In the genomic region with DNA sequence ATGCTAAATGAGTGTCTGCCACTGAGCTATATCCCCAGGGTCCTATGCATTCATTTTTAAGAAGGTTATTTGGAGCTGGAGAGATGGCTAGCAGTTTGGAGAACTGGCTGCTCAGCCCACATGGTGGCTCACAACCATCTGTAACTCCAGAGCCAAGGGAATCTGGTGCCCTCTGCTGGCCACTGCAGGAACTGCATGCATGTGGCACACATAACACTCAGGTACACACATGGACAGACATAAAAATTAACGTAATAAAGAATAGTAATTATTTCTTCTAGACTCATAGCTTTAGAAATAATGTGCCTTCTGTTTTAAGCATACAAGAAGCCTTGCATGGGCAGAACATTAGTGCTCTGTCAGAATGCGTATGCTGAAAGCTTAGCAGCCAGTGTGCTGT, we compare ENCODE assay signal across 9 mouse cellular contexts.
DNase-seq lines count a peak whose midpoint lies in the region; ATAC-seq lines count a peak whose summit lies in the region.
"Had no signal": no experiment of that assay in that cellular context is flagged by ENCODE, and none has a peak within 500 bp of the region (broad histone marks: within the 10 kb centered on the region; RNA-seq: fewer than 3 reads in every experiment).

No protein-coding gene starts in this region.

- peaks cover 10% of the 10 kb centered on the region for H3K9me3 ChIP-seq in kidney, embryonic 16.5 days (ENCODE audit: low read length)
- H3K9me3 ChIP-seq in midbrain, embryonic 16.5 days (replicated peaks; ENCODE audit: control insufficient read depth, low read length, poor library complexity, severe bottlenecking): no peaks in the 10 kb centered on the region
- peaks cover 6% of the 10 kb centered on the region; the same call in 1 of the 2 replicates for H3K9me3 ChIP-seq in heart, embryonic 11.5 days (replicated peaks; ENCODE audit: control insufficient read depth, low read length)

- peak; percentile 5 for DNase-seq in kidney, adult 9 months
- peak; percentile 37 for DNase-seq in CD4-positive helper T cell, adult 2 months (ENCODE audit: low read depth, low spot score)
- DNase-seq in NIH3T3 (ENCODE audit: low read depth): peak; percentile 42
- DNase-seq in MN1 (ENCODE audit: low spot score): no peak

- no peak for ATAC-seq in kidney, embryonic 16.5 days (ENCODE audit: low FRiP score, low TSS enrichment)
- peak; percentile 63; the same call in 1 of the 2 replicates for ATAC-seq in megakaryocyte-erythroid progenitor cell, adult 5-6 weeks (replicated peaks; ENCODE audit: low FRiP score, low TSS enrichment, poor library complexity, severe bottlenecking)
- ATAC-seq in midbrain, embryonic 16.5 days: no peak
- ATAC-seq in heart, embryonic 11.5 days (replicated peaks; ENCODE audit: insufficient number of reproducible peaks, low FRiP score, low TSS enrichment): no peak
- ATAC-seq: hindbrain, embryonic 16.5 days had no signal

- no peak overlapping the region for H3K9ac ChIP-seq in kidney, embryonic 16.5 days (replicated peaks; ENCODE audit: low read length)
- no peak overlapping the region for H3K9ac ChIP-seq in midbrain, embryonic 16.5 days (ENCODE audit: low read depth, low read length)
- H3K9ac ChIP-seq in heart, embryonic 11.5 days (ENCODE audit: low read depth, low read length): no peak overlapping the region

- no peak overlapping the region for H3K4me3 ChIP-seq in kidney, embryonic 16.5 days (ENCODE audit: low read length)
- H3K4me3 ChIP-seq in midbrain, embryonic 16.5 days (ENCODE audit: low read depth, low read length): no peak overlapping the region
- no peak overlapping the region for H3K4me3 ChIP-seq in heart, embryonic 11.5 days (ENCODE audit: low read depth, low read length)

- H3K4me1 ChIP-seq in kidney, embryonic 16.5 days (ENCODE audit: insufficient read depth, low read length): no peaks in the 10 kb centered on the region
- no peaks in the 10 kb centered on the region for H3K4me1 ChIP-seq in midbrain, embryonic 16.5 days (ENCODE audit: control insufficient read depth, insufficient read depth, low read length)
- H3K4me1 ChIP-seq in heart, embryonic 11.5 days (ENCODE audit: control insufficient read depth, insufficient read depth, low read length): no peaks in the 10 kb centered on the region

- H3K27me3 ChIP-seq in kidney, embryonic 16.5 days (ENCODE audit: insufficient read depth, low read length): no peaks in the 10 kb centered on the region
- H3K27me3 ChIP-seq in midbrain, embryonic 16.5 days (ENCODE audit: control insufficient read depth, insufficient read depth, low read depth, low read length): no peaks in the 10 kb centered on the region
- H3K27me3 ChIP-seq in heart, embryonic 11.5 days (ENCODE audit: control insufficient read depth, insufficient read depth, low read length): no peaks in the 10 kb centered on the region

- no peak overlapping the region for H3K4me2 ChIP-seq in kidney, embryonic 16.5 days (replicated peaks; ENCODE audit: low read depth, low read length)
- H3K4me2 ChIP-seq in midbrain, embryonic 16.5 days (ENCODE audit: low read length): no peak overlapping the region
- H3K4me2 ChIP-seq in heart, embryonic 11.5 days: no peak overlapping the region

- WGBS in kidney, embryonic 16.5 days: 92% methylated on average over 2 of the region's 2 CpGs
- WGBS in midbrain, embryonic 16.5 days: 95% methylated on average over 2 of the region's 2 CpGs
- WGBS in heart, embryonic 11.5 days (ENCODE audit: insufficient replicate concordance): 90% methylated on average over 2 of the region's 2 CpGs

- no peak overlapping the region for H3K27ac ChIP-seq in kidney, embryonic 16.5 days (ENCODE audit: low read length)
- no peak overlapping the region for H3K27ac ChIP-seq in midbrain, embryonic 16.5 days (ENCODE audit: low read length)
- H3K27ac ChIP-seq in heart, embryonic 11.5 days (ENCODE audit: low read depth, low read length): no peak overlapping the region

- H3K36me3 ChIP-seq in kidney, embryonic 16.5 days (ENCODE audit: insufficient read depth, low read length): no peaks in the 10 kb centered on the region
- H3K36me3 ChIP-seq in midbrain, embryonic 16.5 days (ENCODE audit: control insufficient read depth, insufficient read depth, low read length): no peaks in the 10 kb centered on the region
- no peaks in the 10 kb centered on the region for H3K36me3 ChIP-seq in heart, embryonic 11.5 days (ENCODE audit: control insufficient read depth, insufficient read depth, low read length)
